Mouse (Mus musculus) E14TG2a.4 (cell line): ENCODE results near the gene Art3.

Experiments used
- H3K27me3 ChIP-seq: 2 replicates; pipeline ENCODE4 v1.6.1; 2014; ENCODE audit warnings: low read length, control low read depth; ENCODE audit not compliant: insufficient read depth
- H3K36me3 ChIP-seq: 2 replicates; pipeline ENCODE4 v1.6.1; 2014; ENCODE audit warnings: low read length, control low read depth; ENCODE audit not compliant: insufficient read depth
- H3K4me1 ChIP-seq: replicated peaks from 2 replicates; pipeline ENCODE4 v1.6.1; 2014; ENCODE audit warnings: low read depth, low read length, control low read depth
- H3K4me3 ChIP-seq: replicated peaks from 2 replicates; pipeline ENCODE4 v1.5.1; 2014; ENCODE audit warnings: mild to moderate bottlenecking, low read length
- H3K9me3 ChIP-seq: 2 replicates; pipeline ENCODE4 v1.6.1; 2014; ENCODE audit warnings: low read length, control low read depth
- CTCF ChIP-seq: conservative IDR thresholded peaks from 2 replicates; pipeline ENCODE4 v1.5.1; 2014; ENCODE audit warnings: low read length
- NANOG ChIP-seq: IDR thresholded peaks from 2 replicates; pipeline ENCODE4 v1.6.1; 2014; ENCODE audit warnings: borderline replicate concordance, low read length, mixed read lengths
- POU5F1 ChIP-seq: IDR thresholded peaks from 2 replicates; pipeline ENCODE4 v1.6.1; 2014; ENCODE audit warnings: low read length, borderline replicate concordance

The Art3 gene

DNA sequence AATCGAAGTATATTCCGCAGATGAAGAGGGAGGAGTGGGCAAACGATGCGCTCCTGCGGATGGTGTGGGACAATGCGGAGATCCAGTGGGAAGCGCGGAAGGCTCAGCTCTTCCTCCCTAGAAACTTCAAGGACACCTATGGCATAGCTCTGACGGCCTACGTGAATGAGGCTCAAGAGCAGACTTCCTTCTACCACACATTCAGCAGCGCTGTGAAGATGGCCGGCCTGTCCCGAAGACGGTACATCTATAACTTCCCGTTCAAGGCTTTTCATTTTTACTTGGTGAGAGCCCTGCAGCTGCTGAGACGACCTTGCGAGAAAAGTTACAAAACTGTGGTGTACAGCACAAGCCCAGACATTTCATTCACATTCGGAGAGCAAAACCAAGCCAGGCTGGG, 60.9 kb downstream of the Art3 start:
- TF ChIP-seq CTCF (no peak), NANOG (no peak), POU5F1 (no peak)
- Histone ChIP-seq H3K27me3 (peaks cover 72% of the 10 kb centered on the region), H3K36me3 (no peaks in the 10 kb centered on the region), H3K4me1 (peaks cover 21% of the 10 kb centered on the region), H3K4me3 (peak overlapping the region; percentile 54), H3K9me3 (no peaks in the 10 kb centered on the region)

DNA sequence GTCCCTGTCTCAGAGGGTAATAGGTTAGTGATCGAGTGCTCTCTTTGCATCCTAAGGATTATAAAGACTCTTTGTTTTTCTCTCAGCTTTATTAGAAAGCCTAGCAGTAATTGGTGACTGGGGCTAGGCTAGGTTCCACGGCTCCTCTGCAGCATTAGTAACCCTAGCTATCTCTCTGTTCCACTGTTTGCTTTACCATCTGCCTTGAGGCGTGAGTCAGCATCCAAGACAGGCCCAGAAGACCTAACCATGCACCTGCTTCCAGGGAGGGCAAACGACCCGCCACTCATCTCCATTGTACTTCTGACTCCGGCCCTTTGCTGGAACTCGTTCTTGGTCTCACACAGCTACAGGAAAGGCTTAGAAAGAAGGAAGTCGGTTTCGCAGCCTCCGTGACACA, 62.2 kb downstream of the Art3 start:
- Histone ChIP-seq H3K4me1 (peaks cover 33% of the 10 kb centered on the region), H3K9me3 (no peaks in the 10 kb centered on the region), H3K36me3 (no peaks in the 10 kb centered on the region), H3K4me3 (no peak overlapping the region), H3K27me3 (peaks cover 67% of the 10 kb centered on the region)
- TF ChIP-seq NANOG, result no peak
- no peak for TF ChIP-seq CTCF
- TF ChIP-seq POU5F1, result no peak

DNA sequence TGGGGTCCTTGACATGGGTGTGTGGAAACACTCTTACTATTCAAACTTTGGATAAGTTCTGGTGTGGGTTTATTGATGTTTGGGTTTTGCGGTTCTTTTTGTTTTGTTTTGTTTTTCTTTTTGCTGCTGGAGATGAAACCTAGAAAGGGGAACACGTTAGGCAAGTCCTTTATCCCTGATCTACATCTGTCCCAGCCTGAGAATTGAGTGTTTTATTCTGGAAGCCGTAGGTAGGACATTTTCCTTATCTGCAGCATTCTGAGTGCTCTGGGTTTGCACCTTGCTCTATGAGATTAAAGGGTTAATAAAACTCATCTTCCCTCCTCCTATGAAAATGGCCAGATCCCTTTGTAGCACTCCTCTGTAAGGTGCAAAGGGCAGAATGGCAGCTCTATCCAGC, 64.1 kb downstream of the Art3 start:
- Histone ChIP-seq H3K36me3 (no peaks in the 10 kb centered on the region), H3K9me3 (no peaks in the 10 kb centered on the region), H3K4me3 (no peak overlapping the region), H3K4me1 (peaks cover 30% of the 10 kb centered on the region), H3K27me3 (peaks cover 48% of the 10 kb centered on the region)
- TF ChIP-seq CTCF (no peak), POU5F1 (no peak), NANOG (no peak)

DNA sequence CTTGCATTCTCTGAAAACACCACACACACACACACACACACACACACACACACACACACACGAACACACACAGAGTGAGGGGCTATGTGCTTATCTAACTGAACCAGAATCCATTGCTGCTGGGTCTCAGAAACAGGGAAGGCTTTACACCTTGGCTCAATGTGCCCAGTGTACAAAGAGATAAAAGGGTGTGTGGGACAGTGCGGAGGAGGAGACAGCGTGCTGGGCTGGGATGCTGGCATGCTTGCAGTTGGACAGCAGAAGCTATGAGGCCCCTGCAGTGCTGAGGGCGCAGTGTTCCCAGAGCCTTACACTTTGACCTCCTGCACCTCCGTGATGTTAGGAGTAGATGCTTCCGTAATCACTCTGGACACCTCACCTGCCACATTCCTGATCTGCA, 64.8 kb downstream of the Art3 start:
- peaks cover 41% of the 10 kb centered on the region for H3K27me3 ChIP-seq
- H3K4me3 ChIP-seq, result no peak overlapping the region
- no peaks in the 10 kb centered on the region for H3K36me3 ChIP-seq
- TF ChIP-seq NANOG (no peak), POU5F1 (no peak), CTCF (no peak)
- H3K9me3 ChIP-seq, result no peaks in the 10 kb centered on the region
- peaks cover 30% of the 10 kb centered on the region for H3K4me1 ChIP-seq

DNA sequence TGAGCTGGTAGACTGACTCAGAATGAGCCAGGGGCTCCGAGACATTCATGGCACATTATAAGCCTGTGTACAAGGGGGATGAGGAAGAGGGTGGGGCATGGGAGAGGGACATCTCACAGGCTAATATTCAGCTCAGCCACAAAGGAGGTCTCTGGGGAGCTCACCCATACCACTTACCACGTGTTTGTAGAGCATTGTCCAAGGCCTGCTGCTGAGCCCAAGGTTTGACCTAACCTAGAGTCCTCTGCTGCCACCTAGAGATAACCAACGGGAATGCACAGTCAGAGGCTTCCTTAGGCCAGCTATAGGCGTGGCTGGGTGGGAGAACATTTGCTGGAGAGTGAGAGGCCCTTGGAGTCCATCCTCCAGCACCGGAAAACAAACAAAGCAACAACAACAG, 66.5 kb downstream of the Art3 start:
- TF ChIP-seq NANOG (no peak), CTCF (peak; percentile 79)
- no peaks in the 10 kb centered on the region for H3K9me3 ChIP-seq
- H3K4me3 ChIP-seq, result no peak overlapping the region
- H3K36me3 ChIP-seq, result no peaks in the 10 kb centered on the region
- peaks cover 24% of the 10 kb centered on the region for H3K27me3 ChIP-seq
- H3K4me1 ChIP-seq, result peaks cover 25% of the 10 kb centered on the region

DNA sequence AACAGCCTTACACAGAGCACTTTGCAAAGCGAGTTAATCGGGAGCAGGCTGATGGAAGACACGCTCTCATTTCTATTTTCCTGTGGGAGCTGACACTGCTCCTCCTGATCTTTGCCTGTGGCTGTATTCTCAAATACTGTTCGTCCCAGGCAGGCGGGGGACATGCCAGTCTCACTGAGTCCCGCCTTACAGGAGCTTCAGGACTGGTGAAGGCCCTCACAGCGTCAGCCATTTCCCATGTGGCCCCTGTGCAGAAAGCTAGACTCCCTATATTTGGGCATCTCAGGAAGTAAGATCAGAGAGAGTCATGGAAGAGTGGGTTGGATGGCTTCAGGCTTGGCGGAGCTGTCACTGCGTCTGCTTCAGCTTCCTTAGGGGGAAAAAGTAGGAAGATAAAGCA, 71.2 kb downstream of the Art3 start:
- peak overlapping the region; percentile 7; the same call in 1 of the 2 replicates for H3K4me3 ChIP-seq
- TF ChIP-seq CTCF, result no peak
- no peak for TF ChIP-seq NANOG
- no peak for TF ChIP-seq POU5F1
- no peaks in the 10 kb centered on the region for H3K9me3 ChIP-seq
- H3K27me3 ChIP-seq, result no peaks in the 10 kb centered on the region; the same call in 1 of the 2 replicates
- H3K36me3 ChIP-seq, result no peaks in the 10 kb centered on the region
- peaks cover 24% of the 10 kb centered on the region for H3K4me1 ChIP-seq

DNA sequence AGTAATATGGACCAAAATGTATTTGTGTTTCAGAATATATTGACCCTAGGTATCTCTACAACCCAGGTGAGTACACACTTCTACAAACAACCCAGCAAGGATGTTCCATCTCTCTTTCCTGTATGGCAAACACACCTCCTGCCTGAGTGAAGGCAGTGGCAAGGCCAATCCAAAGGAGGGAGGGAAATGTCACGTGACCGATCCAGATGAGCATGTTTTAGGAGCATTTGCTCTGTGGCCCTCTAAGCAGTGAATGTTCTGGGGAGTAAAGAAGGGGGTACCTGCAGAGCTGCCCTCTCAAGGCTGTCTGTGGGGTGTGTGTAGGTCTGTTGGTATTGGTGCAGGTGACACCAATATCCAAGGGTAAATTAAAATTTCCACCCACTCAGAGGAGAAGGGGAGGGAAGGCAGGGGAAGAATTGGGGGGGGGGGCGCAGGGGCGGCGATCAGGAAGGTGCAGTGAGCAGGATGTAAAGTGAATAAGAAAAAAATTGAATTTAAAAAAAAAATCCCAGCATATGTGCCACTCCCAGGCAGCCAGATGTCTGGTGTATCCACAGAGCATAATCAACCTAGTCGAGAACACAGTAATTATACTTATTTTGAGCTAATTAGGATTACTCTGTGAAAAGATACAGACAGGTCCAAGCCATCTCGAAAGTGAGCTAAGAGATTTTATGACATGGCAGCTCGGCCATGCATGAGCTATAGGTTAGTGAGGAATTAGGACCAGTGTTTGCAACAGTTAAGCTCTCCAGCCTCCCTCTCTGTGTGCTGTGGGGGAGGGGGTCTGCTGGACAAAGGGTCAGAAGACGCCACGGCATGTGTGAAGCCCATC, 72.2 kb downstream of the Art3 start:
- H3K9me3 ChIP-seq, result no peaks in the 10 kb centered on the region
- H3K27me3 ChIP-seq, result no peaks in the 10 kb centered on the region; the same call in 1 of the 2 replicates
- H3K36me3 ChIP-seq, result no peaks in the 10 kb centered on the region
- no peak for TF ChIP-seq POU5F1
- no peak for TF ChIP-seq CTCF
- no peak for TF ChIP-seq NANOG
- no peak overlapping the region for H3K4me3 ChIP-seq
- peaks cover 14% of the 10 kb centered on the region; the same call in 1 of the 2 replicates for H3K4me1 ChIP-seq

DNA sequence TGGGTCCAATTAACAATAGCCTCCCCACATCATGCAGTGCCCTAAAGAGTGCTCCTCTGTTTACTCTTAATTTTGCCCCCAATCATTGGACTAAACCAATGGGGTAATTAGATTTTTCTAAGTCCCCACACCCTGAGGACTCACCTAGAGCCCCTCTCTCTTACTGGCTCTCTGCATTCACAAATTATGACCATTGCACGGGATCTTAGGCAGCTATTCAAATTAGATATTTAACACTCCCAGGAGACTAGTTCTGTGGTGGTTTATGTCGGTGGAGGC, 72.7 kb downstream of the Art3 start:
- Histone ChIP-seq H3K9me3 (no peaks in the 10 kb centered on the region), H3K4me1 (peaks cover 14% of the 10 kb centered on the region; the same call in 1 of the 2 replicates), H3K27me3 (no peaks in the 10 kb centered on the region; the same call in 1 of the 2 replicates), H3K4me3 (no peak overlapping the region), H3K36me3 (no peaks in the 10 kb centered on the region)
- TF ChIP-seq CTCF (no peak), POU5F1 (no peak), NANOG (no peak)

DNA sequence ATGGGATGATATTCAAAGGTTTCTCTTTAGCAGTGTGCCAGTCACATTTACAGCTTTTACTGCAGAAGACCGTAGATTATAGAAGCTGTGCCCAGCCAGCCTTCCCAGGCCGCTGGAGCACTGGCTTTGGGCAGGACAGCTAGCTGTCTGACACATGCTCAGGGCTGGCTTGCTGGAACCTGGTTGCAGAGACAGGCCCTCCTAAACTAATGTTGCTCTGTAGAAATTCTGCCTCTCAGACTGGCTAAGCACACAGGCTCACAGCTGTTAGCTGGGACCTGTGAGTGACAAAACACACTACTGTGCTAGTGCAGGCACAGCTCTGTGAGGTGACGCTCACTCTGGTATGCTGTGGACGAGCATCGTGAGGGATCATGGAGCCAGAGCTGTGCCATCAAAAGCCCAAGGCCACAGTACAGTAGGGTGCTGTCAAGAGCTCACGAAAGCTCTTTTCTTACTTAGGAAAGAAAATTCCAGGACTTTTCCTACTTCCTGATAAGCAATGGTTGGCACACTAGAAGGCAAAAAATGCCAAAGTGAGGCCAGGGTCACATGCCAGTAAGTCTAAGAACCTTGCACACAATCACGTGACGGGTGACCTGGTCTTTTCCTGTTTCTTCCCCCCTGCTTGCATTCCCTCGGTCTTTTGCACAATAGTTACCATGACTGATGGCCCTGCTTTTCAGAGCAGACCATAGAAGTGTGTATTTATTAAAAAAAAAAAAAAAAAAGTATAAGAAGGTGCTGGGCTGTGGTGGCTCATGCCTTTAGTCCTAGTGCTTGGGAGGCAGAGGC, 77.9 kb downstream of the Art3 start:
- H3K9me3 ChIP-seq, result no peaks in the 10 kb centered on the region
- H3K4me1 ChIP-seq, result peaks cover 11% of the 10 kb centered on the region
- TF ChIP-seq CTCF (no peak), NANOG (no peak), POU5F1 (no peak)
- no peak overlapping the region for H3K4me3 ChIP-seq
- peaks cover 6% of the 10 kb centered on the region for H3K36me3 ChIP-seq
- H3K27me3 ChIP-seq, result no peaks in the 10 kb centered on the region
